Mouse (Mus musculus) ovary, postnatal 10 days (tissue): ENCODE results near the gene BC024978.
A peak's percentile ranks its signal among the peaks of the same experiment; 100 is the strongest.

Experiments used
- DNase-seq: peaks from one replicate; pipeline ENCODE4 v3.0.0; 2022; ENCODE audit warnings: low spot score

Gene BC024978

DNA sequence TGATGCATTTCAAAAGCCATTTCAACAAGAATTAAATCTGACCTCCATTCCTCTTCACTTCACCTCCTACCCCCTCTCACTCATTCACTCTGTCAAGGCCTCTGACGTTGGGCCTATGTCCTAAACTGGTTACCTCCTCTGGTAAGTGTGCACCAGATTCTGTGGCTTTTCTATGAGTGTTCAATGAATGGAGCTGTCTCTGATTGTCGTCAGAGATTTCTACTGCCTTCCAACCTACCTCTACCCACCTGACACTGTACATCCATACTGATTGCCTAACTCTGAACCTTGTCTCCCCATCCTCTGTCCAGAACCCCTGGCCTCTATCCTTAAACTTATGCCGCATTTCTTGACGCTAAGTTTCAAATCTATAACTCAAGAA, 17.6 kb upstream of the BC024978 start:
- DNase-seq = no peak

DNA sequence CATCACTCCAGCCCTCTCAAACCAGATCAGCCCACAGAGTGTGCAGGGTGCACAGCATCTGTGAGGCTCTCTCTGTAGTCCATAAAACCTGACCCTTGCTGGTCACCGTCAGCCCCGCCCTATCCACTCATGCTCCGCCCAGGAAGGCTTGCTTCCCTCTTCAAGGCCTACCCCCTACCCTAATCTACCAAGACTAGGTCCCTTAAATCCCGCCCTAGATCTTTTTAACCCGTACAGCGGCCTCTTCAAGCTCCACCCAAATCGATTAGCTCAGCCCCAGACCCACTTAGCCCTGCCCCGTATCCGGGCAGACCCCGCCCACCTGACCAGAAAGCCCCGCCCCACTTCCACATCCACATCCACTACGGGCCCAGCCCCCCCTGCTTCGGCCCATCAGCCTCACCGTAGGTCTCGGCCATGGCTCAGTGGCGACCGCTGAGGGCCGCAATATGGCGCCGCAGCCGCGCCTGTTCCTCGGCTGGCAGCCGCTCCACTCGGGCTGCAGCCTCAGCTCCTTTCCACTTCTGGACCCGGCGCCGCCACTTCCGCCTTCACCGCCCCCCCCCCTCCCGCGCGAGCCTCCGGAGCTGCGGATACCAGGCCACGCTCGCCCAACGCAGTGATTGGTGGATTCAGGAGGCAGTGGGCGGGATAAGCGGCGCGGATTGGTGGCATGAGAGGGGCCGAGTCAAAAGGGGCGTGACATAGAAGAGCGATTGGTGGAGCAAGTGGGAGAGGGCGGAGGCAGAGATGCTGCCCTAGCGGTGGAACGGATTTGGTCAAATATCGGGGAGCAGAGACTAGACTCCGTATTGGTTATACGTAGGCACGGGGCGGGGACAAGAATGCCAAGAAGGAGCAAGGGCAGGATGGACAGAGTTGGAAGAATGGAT, 17.0 kb upstream of the BC024978 start, which contains the start of gene Rab4b:
TSS of gene Rab4b (minus strand) at position 573 of the 893 bp plus-strand sequence.
- DNase-seq = peak; percentile 95

DNA sequence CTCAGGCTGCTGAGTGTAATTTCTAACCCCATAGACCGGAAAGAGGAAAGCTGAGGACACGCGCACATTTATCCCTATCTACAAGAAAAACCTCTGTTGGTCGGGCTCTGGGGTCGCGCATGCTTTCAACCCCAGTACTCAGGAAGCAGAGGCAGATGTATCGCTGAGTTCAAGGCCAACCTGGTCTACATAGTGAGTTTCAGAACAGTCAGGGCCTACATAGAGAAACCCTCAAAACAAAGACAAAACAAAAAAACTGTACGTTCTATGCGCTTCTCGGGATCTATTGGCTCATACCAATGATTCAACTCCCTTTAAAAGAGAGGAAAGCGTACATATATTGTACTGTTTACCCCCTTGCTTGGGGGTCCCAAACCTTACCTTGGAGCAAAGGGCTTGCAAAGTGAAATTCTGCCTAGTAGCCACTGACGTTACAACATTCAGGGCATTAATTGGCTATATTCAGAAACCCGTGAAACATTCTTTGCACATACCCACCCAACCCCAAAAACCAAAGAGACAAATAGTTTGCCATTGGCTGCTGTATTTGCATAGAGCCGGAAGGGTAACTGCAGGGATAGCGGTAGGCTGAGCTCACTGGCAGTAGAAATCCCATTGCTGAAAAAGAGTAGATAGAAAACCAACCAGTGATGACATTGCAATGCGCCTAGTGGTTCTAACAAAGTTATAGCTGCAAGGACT, 16.2 kb upstream of the BC024978 start:
- no peak for DNase-seq

DNA sequence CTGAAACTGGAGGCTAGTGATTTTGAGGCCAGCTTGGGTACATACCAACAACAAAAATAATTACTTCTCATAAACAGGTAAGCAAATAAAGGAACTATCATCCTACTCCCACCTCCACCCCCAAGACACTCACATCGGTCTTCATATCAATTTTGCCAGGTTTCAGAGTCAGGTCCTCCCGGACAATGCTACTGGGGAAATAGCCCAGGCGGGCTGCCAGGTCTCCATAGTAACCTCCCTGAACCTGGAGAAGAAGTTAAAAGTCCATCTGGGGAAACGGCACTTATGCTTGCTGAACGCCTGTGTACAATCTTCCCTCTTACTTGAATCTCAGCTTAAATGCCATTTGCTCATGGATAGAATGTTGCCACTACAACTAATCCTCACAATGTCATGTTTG, 15.5 kb upstream of the BC024978 start:
- DNase-seq = no peak

- no peak for DNase-seq
Observed at GRCm38 (mm10) chr7:27180837-27181695, 14.5 kb upstream of the BC024978 start, which contains the start of the genes Gm21983 and Mia. TSS of gene Gm21983 (minus strand) at chr7:27181086. TSS of gene Mia (minus strand) at chr7:27181157.

DNA sequence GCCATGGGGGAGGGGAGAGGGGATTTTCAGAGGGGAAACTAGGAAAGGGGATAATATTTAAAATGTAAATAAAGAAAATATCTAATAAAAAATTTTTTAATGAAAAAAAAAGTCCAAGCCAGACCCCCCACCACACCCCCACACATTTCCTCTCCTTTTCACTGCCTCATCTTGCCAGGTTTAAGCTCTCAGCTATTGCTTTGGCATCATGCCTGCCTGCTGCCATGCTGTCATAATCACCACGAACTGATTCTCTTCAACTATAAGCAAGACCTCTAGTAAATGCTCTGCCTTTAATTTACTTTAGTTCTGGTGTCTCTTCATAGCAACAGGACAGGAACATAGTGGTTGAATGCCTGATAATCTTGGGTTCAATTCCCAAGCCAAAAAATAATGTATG, 13.1 kb upstream of the BC024978 start:
- DNase-seq = no peak

DNA sequence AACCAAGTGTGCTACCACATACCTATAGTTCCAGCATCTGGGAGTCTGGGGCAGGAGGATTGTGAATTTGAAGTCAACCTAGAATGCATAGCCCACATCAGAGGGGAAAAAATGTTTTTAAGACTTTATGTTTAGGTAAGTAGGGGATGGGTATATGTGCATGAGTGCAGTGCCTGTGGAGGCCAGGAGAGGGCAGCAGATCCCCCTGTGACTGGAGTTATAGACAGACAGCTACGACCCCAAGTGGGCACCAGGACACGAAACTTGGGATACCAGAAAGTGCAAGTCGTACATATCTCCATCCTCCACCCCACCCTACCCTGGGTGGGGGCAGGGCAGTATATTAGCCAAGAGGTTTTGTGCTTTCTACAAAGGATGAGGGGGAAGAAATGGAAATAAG, 10.6 kb upstream of the BC024978 start:
- DNase-seq = no peak

- DNase-seq = no peak
Observed at GRCm38 (mm10) chr7:27185986-27186385, 9.6 kb upstream of the BC024978 start.

- no peak for DNase-seq
Observed at GRCm38 (mm10) chr7:27189271-27189931, 6.2 kb upstream of the BC024978 start.

DNA sequence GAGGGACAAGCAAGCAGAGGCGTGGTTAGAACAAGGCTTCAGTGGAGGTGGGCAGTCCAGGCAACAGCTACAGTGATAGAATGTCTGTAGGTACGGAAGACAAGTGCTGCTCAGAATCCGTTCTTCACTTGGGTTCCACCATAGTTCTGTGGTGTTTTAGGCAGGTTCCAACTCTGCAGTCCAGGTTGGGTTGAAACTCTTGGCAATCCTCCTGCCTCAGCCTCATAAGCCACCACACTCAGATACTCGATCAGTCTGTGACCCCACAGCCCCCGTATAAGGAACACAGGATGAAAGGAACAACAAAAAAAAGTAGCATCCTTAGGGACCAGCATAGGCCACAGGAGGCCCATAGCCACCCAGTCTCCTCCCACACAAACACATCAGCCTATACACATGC, 3.1 kb upstream of the BC024978 start:
- DNase-seq = no peak

- no peak for DNase-seq
Observed at GRCm38 (mm10) chr7:27193731-27194130, 1.9 kb upstream of the BC024978 start.

GRCm38 (mm10) chr7:27197136-27197535, 1.6 kb downstream of the BC024978 start:
- DNase-seq = no peak

DNA sequence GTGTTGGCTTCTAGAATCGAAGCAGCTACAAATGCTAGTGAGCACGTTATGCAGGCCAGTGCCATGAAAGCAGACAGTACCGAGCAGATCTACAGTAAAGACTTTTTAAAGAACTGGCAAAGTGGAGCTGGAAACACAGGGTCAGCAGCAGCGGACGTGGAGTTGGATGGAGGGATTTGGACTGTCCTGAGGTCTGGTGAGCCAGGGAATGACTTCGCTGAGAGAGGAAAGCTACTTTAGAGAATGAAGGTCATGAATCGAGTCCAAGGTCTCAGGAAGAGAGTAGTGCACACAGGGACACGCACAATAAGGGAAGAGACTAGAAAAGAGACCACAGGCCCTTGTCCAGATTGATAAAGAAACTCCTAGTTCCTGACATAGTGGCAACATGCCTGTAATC, 2.1 kb downstream of the BC024978 start:
- DNase-seq = no peak

GRCm38 (mm10) chr7:27198355-27198754, 2.8 kb downstream of the BC024978 start:
- DNase-seq = no peak

DNA sequence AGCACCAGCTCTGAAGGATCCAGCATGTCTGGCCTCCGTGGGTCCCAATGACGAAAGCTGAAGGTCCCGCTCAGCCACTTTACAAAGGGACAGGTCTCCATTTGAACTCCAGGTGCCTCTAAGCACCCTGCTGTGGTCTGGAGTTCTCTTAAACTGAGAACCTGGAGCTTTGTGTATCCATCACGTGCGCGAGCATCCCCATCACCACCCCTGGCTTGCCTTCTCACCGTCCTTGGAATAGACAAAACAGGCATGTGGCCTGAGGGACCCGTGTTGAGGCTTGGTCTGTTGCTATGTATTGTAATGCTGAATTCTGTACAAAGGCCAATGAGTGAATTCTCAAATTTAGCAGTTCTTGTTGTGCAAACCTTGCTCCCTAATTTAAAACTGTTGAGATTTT, 3.2 kb downstream of the BC024978 start:
- no peak for DNase-seq

DNA sequence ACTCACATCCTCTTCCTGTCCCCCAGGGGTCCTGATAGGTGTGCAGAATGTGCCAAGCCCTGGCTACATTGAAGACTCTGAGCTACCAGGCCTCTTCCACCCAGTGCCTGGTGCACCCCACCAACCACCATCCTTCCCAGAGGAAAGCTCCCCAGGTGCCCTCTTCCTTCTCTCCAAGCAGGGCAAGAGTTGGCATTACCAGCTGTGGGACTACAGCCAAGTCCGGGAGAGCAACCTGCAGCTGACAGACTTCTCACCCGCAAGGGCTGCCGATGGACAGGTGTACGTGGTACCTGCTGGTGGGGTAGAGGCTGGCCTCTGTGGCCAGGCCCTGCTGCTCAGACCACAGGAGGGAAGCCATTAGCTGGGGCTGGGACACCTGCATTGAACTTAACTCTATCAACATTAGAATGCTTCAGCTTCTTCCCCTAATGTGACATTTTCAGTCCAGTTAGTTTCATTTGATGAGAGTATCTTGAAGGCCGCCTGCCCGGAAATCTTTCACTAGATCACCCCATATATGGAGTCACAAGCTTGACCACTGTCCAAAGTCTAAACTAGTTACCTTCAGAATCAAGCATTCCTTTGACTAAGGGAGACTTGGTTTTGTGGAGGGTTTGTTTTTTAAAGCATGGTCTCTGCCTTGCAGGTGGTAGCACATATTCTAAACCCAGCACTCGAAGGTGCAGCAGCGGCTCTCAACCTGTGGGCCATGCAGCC, 8.3 kb downstream of the BC024978 start:
- no peak for DNase-seq

DNA sequence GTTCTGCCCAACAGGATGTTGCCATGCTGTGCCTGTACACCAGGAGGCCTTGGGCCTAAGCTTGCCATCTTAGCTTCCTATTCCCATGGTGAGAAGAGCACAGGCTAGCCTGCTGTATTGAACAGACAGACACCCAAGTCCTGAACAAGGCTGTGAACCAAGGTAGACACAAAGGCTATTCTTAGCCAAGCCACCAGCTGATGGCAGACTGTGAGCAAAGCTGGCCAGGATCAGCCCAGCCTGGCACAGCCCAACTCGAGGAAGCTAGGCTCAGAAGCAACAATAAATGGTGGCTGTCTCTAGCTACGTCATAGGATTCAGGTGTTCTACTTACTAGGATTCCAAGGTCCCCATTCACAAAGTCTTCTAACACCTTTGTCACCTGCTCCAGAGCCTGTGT, 17.0 kb downstream of the BC024978 start:
- no peak for DNase-seq

DNA sequence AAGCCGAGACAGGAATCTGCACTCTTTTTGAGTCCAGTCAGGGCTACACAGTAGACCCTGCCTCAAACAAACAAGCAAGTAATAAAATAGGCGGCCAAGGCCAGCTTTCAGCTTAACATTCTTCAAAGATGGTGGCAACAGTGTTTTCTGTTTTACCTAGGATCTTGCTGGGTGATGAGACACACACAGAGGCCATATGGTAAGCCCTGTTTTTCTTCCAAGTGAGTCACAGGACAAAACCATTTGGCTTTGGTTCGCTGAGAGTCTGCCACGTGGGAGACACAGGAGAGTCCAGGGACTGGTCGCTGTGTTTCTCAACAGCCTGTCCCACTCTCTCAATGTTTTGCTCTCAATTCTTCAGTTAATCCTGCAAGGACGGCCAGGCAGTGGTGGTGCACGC, 23.0 kb downstream of the BC024978 start:
- DNase-seq = no peak

DNA sequence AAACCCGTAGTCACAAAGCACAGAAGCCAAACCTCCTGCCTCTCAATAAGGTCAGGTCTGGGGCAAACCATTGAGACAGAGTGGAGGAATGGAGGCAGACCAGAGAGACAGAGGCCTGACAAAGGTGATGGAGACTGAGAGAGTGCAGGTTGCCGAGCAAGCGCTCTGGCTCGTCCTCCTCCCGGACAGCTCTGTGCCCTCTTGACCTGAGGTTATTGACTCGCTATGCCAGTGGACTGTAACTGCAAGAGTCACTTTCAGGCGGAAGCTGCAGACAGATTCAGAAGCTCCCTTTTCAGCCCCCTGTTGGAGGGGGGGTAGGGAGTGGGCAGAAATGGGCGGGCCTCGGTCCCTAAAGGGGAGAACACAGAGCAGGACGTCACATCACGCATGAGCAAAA, 24.4 kb downstream of the BC024978 start:
- no peak for DNase-seq

DNA sequence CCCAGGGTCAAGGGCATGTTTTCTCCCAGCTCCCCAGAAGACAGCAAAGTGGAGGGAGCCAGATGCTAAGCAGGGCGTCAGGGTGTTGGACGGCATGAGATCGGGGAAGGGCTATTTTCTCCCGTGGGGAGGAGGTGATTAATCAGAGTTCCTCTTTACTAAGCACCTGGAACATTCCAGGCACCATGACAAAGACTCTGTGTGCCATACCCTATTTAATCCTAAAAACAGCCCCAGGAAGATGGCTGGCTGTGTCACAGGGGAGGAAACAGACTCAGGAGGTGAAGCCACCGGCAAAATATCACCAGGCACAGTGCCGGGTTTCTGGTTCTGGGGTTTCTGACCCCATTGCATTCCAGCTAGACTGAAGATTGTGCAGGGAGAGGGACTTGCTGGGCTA, 26.4 kb downstream of the BC024978 start:
- DNase-seq = no peak

DNA sequence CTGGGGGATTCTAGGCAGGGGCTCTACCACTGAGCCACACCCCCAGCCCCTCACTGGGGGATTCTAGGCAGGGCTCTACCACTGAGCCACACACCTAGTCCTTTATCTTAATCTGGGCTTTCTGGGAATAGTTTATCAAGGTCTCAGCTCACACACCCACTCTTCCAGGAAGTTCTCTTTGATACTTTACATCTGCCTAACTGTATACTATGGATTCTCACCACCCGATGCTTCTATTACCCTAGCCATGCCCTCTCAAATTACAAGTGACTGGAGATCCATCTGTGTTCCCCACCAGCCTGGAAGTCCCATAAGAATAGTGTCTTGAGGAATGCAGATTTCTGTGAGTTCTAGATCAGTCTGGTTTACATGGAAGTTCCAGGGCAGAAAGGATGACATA, 27.0 kb downstream of the BC024978 start:
- DNase-seq = no peak
